Mouse (Mus musculus) heart, adult 2 months (tissue): ENCODE measurements at regions not wholly inside any gene's neighbourhood (a gene's known extent, or its start where the extent isn't known, plus 50 kb on each side); places are given as distances from the start of the nearest gene placed in this dataset.

Experiments
- CTCF ChIP-seq: fragments of 200-600 bp; IDR thresholded peaks from 2 replicates; pipeline ENCODE4 v1.8.1; 2022; ENCODE audit warnings: antibody characterized with exemption, mild to moderate bottlenecking, moderate library complexity
- EP300 ChIP-seq: fragments of 200-500 bp; IDR thresholded peaks from 2 replicates; pipeline ENCODE4 v1.6.1; 2011; ENCODE audit warnings: low read depth, low read length, control low read depth; ENCODE audit not compliant: insufficient read depth

DNA sequence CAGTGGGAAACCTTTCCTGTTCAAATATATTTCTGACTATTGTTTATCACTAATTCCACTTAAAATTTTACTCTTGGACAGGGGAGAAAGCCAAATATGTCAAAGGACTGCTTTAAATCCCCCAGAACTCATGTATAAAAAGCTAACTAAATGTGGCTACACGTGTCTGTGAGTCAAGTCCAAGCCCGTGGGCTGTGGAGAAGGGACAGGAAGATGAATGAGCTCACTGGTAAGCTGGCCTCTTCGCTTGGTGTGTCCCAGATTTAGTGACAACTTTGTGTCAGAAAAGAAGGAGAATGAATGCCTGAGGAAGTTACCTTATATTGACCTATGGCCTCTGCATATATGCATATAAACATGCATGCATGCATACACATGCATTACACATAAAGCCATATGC is 415.3 kb downstream of the Otol1 start:
- TF ChIP-seq EP300, result no peak
- TF ChIP-seq CTCF, result no peak
